Mouse (Mus musculus) limb, embryonic 10.5 days (tissue): ENCODE measurements around the gene Amigo3. TPM values are rescaled to one million over a fixed set of nuclear protein-coding genes. Genes with fewer than 3 reads are reported as not detected.

ENCODE experiments used
- DNase-seq: peaks from one replicate; pipeline ENCODE4 v3.0.0-alpha.2; 2017; ENCODE audit warnings: low spot score
- H3K27ac ChIP-seq: fragments of 300-500 bp; sonication (generic); 2 replicates; pipeline ENCODE4 v1.5.1; 2016; ENCODE audit warnings: mild to moderate bottlenecking
- H3K27me3 ChIP-seq: fragments of 300-500 bp; sonication (generic); 2 replicates; pipeline ENCODE4 v1.6.1; 2016; ENCODE audit warnings: low read depth, mild to moderate bottlenecking; ENCODE audit not compliant: poor library complexity, severe bottlenecking
- H3K36me3 ChIP-seq: fragments of 300-500 bp; sonication (generic); 2 replicates; pipeline ENCODE4 v1.6.1; 2016; ENCODE audit warnings: mild to moderate bottlenecking, moderate library complexity
- H3K4me1 ChIP-seq: fragments of 300-500 bp; sonication (generic); 2 replicates; pipeline ENCODE4 v1.6.1; 2016
- H3K4me3 ChIP-seq: fragments of 300-500 bp; sonication (generic); 2 replicates; pipeline ENCODE4 v1.5.1; 2016; ENCODE audit warnings: mild to moderate bottlenecking, moderate library complexity
- H3K9me3 ChIP-seq: fragments of 300-500 bp; sonication (generic); replicated peaks from 2 replicates; pipeline ENCODE4 v1.6.1; 2016; ENCODE audit warnings: mild to moderate bottlenecking
- WGBS: fragments of 180-500 bp; shearing (Covaris S2); methylation state at CpG from one replicate; pipeline ENCODE4 v1.1.7; 2016; 5-methylcytosine and 5-hydroxymethylcytosine counted together
- polyA plus RNA-seq: library from polyadenylated mRNA; unstranded; fragments of >200 nt; fragmentation: Nextera tagmentation; extraction: Ambion mirVana; gene quantifications from 2 replicates; pipeline ENCODE4 v1.2.1, GENCODE M21; 2016

Amigo3 gene
- polyA plus RNA-seq, 1 experiment from 2014 or later = 3.5 TPM

GRCm38 (mm10) chr9:108055061-108055460 lies 2.1 kb downstream of the Amigo3 start:
- H3K9me3 ChIP-seq = no peaks in the 10 kb centered on the region
- peaks cover 14% of the 10 kb centered on the region for H3K4me1 ChIP-seq
- no peak overlapping the region for H3K4me3 ChIP-seq
- H3K27me3 ChIP-seq = no peaks in the 10 kb centered on the region
- no peak overlapping the region for H3K27ac ChIP-seq
- H3K36me3 ChIP-seq = peaks cover 92% of the 10 kb centered on the region
- 75% methylated on average over 1 of the region's 1 CpGs for WGBS
- no peak for DNase-seq

GRCm38 (mm10) chr9:108055661-108056237 lies 2.8 kb downstream of the Amigo3 start:
- H3K36me3 ChIP-seq = peaks cover 93% of the 10 kb centered on the region

GRCm38 (mm10) chr9:108056361-108057261 lies 3.7 kb downstream of the Amigo3 start:
- DNase-seq = no peak
- WGBS = 83% methylated on average over 28 of the region's 28 CpGs
- Histone ChIP-seq H3K27ac (no peak overlapping the region), H3K27me3 (no peaks in the 10 kb centered on the region), H3K9me3 (no peaks in the 10 kb centered on the region), H3K36me3 (peaks cover 89% of the 10 kb centered on the region), H3K4me3 (no peak overlapping the region), H3K4me1 (peaks cover 11% of the 10 kb centered on the region)

More at GRCm38 (mm10) chr9:108055661-108056237, 2.8 kb downstream of the Amigo3 start:
- Histone ChIP-seq H3K27me3 (no peaks in the 10 kb centered on the region), H3K4me3 (no peak overlapping the region), H3K27ac (no peak overlapping the region), H3K4me1 (peaks cover 11% of the 10 kb centered on the region), H3K9me3 (no peaks in the 10 kb centered on the region)
- 83% methylated on average over 6 of the region's 6 CpGs for WGBS
- no peak for DNase-seq

- peaks cover 89% of the 10 kb centered on the region for H3K36me3 ChIP-seq
- peaks cover 11% of the 10 kb centered on the region for H3K4me1 ChIP-seq
- WGBS = 93% methylated on average over 5 of the region's 5 CpGs
- DNase-seq = no peak
- no peaks in the 10 kb centered on the region for H3K27me3 ChIP-seq
- H3K4me3 ChIP-seq = no peak overlapping the region
- no peak overlapping the region for H3K27ac ChIP-seq
- H3K9me3 ChIP-seq = no peaks in the 10 kb centered on the region
Observed at GRCm38 (mm10) chr9:108057262-108057562, 4.3 kb downstream of the Amigo3 start.

GRCm38 (mm10) chr9:108058291-108058690 lies 5.3 kb downstream of the Amigo3 start:
- DNase-seq = no peak
- WGBS = 96% methylated on average over 9 of the region's 9 CpGs
- no peak overlapping the region for H3K27ac ChIP-seq
- H3K4me3 ChIP-seq = no peak overlapping the region
- H3K36me3 ChIP-seq = peaks cover 94% of the 10 kb centered on the region
- H3K9me3 ChIP-seq = no peaks in the 10 kb centered on the region
- H3K27me3 ChIP-seq = no peaks in the 10 kb centered on the region
- peaks cover 3% of the 10 kb centered on the region for H3K4me1 ChIP-seq

GRCm38 (mm10) chr9:108062142-108062541 lies 9.2 kb downstream of the Amigo3 start:
- Histone ChIP-seq H3K27me3 (no peaks in the 10 kb centered on the region), H3K4me1 (no peaks in the 10 kb centered on the region), H3K36me3 (peaks cover 92% of the 10 kb centered on the region), H3K4me3 (no peak overlapping the region), H3K27ac (no peak overlapping the region), H3K9me3 (no peaks in the 10 kb centered on the region)
- WGBS = 96% methylated on average over 3 of the region's 3 CpGs
- no peak for DNase-seq

- DNase-seq = no peak
- Histone ChIP-seq H3K27ac (no peak overlapping the region), H3K9me3 (no peaks in the 10 kb centered on the region), H3K36me3 (peaks cover 87% of the 10 kb centered on the region), H3K4me1 (peaks cover 2% of the 10 kb centered on the region; the same call in 1 of the 2 replicates), H3K4me3 (no peak overlapping the region), H3K27me3 (no peaks in the 10 kb centered on the region)
- WGBS = 89% methylated on average over 12 of the region's 12 CpGs
Observed at GRCm38 (mm10) chr9:108063361-108063760, 10.4 kb downstream of the Amigo3 start.

GRCm38 (mm10) chr9:108065491-108066011 lies 12.6 kb downstream of the Amigo3 start:
- peaks cover 86% of the 10 kb centered on the region for H3K36me3 ChIP-seq
- no peaks in the 10 kb centered on the region for H3K27me3 ChIP-seq
- no peaks in the 10 kb centered on the region for H3K9me3 ChIP-seq
- DNase-seq = no peak
- no peak overlapping the region for H3K27ac ChIP-seq
- H3K4me3 ChIP-seq = no peak overlapping the region
- WGBS = 56% methylated on average over 5 of the region's 5 CpGs
- peaks cover 2% of the 10 kb centered on the region; the same call in 1 of the 2 replicates for H3K4me1 ChIP-seq

- Histone ChIP-seq H3K27me3 (no peaks in the 10 kb centered on the region), H3K27ac (no peak overlapping the region), H3K4me3 (no peak overlapping the region), H3K36me3 (peaks cover 85% of the 10 kb centered on the region), H3K4me1 (peaks cover 2% of the 10 kb centered on the region; the same call in 1 of the 2 replicates), H3K9me3 (no peaks in the 10 kb centered on the region)
- 78% methylated on average over 7 of the region's 7 CpGs for WGBS
- no peak for DNase-seq
Observed at GRCm38 (mm10) chr9:108067199-108067598, 14.2 kb downstream of the Amigo3 start.

GRCm38 (mm10) chr9:108067900-108068299 lies 14.9 kb downstream of the Amigo3 start:
- Histone ChIP-seq H3K27me3 (no peaks in the 10 kb centered on the region), H3K27ac (0 out of 2 replicates have a peak overlapping the region, but pooled peaks have one; percentile 6), H3K4me1 (peaks cover 2% of the 10 kb centered on the region; the same call in 1 of the 2 replicates), H3K9me3 (no peaks in the 10 kb centered on the region), H3K36me3 (peaks cover 80% of the 10 kb centered on the region), H3K4me3 (no peak overlapping the region)
- DNase-seq = peak; percentile 90
- WGBS = 20% methylated on average over 8 of the region's 8 CpGs

- H3K9me3 ChIP-seq = no peaks in the 10 kb centered on the region
- no peaks in the 10 kb centered on the region for H3K27me3 ChIP-seq
- H3K4me1 ChIP-seq = peaks cover 8% of the 10 kb centered on the region; the same call in 1 of the 2 replicates
- DNase-seq = no peak
- H3K27ac ChIP-seq = no peak overlapping the region
- no peak overlapping the region for H3K4me3 ChIP-seq
- peaks cover 74% of the 10 kb centered on the region for H3K36me3 ChIP-seq
- 89% methylated on average over 9 of the region's 9 CpGs for WGBS
Observed at GRCm38 (mm10) chr9:108069007-108069406, 16.0 kb downstream of the Amigo3 start.

- Histone ChIP-seq H3K27me3 (no peaks in the 10 kb centered on the region), H3K4me1 (peaks cover 8% of the 10 kb centered on the region; the same call in 1 of the 2 replicates), H3K9me3 (no peaks in the 10 kb centered on the region), H3K36me3 (peaks cover 69% of the 10 kb centered on the region), H3K4me3 (no peak overlapping the region), H3K27ac (no peak overlapping the region)
- 97% methylated on average over 7 of the region's 7 CpGs for WGBS
- DNase-seq = no peak
Observed at GRCm38 (mm10) chr9:108069529-108069928, 16.6 kb downstream of the Amigo3 start.

GRCm38 (mm10) chr9:108071801-108072200 lies 18.8 kb downstream of the Amigo3 start:
- Histone ChIP-seq H3K4me3 (no peak overlapping the region), H3K27me3 (no peaks in the 10 kb centered on the region), H3K9me3 (no peaks in the 10 kb centered on the region), H3K36me3 (peaks cover 49% of the 10 kb centered on the region), H3K27ac (no peak overlapping the region), H3K4me1 (peaks cover 8% of the 10 kb centered on the region; the same call in 1 of the 2 replicates)
- 93% methylated on average over 4 of the region's 4 CpGs for WGBS
- no peak for DNase-seq
